Mouse (Mus musculus): ENCODE measurements around the gene Grin2b. TPM values are rescaled to one million over a fixed set of nuclear protein-coding genes. Genes with fewer than 3 reads are reported as not detected.

Gene Grin2b
- total and polyA plus RNA-seq, 2 experiments from 2014 or later, result 0.11 TPM; not detected in 1

DNA sequence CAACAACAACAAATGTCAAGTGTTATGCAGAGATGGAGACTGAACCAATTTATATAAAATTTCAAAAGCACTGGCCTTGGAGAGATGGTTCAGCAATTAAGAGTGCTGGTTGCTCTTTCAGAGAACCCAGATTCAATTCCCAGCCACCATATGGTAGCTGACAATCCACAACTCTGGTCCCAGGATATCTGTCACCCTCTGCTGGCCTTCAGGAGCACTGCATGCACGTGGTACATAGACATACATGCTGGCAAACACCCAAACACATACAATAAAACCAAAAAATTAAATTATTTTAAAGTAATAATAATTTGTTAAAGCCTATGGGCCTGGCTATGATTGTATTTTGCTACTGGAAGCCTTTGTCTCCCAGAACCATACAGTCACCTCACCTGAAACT, 77.0 kb downstream of the Grin2b start:
- no peak overlapping the region for H3K4me3 ChIP-seq (ENCODE audit: low read depth, low read length)
- no peak overlapping the region for H3K9ac ChIP-seq (replicated peaks; ENCODE audit: low read depth, low read length)
- no peaks in the 10 kb centered on the region for H3K27me3 ChIP-seq (ENCODE audit: control insufficient read depth, insufficient read depth, low read length)
- H3K27ac ChIP-seq (ENCODE audit: low read depth), result no peak overlapping the region
- DNase-seq (ENCODE audit: low spot score) (no peak), ATAC-seq (ENCODE audit: insufficient read depth, low read depth) (no peak)
- 18% methylated on average over 1 of the region's 1 CpGs for WGBS
- TF ChIP-seq CTCF (IDR thresholded peaks at IDR 0.05; ENCODE audit: low read depth) (peak; percentile 26), EP300 (IDR thresholded peaks at IDR 0.05; ENCODE audit: low read depth) (no peak)
- no peaks in the 10 kb centered on the region for H3K4me1 ChIP-seq (ENCODE audit: control insufficient read depth, insufficient read depth)
- H3K4me2 ChIP-seq (ENCODE audit: low read depth, low read length), result no peak overlapping the region
- no peaks in the 10 kb centered on the region for H3K9me3 ChIP-seq (replicated peaks; ENCODE audit: control insufficient read depth, low read length)
- no peaks in the 10 kb centered on the region for H3K36me3 ChIP-seq (replicated peaks; ENCODE audit: control insufficient read depth, insufficient read depth, low read length)

GRCm38 (mm10) chr6:136079991-136080734, 93.1 kb downstream of the Grin2b start:
- 78% methylated on average over 17 of the region's 17 CpGs for WGBS
- Histone ChIP-seq H3K4me2 (ENCODE audit: low read depth, low read length) (no peak overlapping the region), H3K36me3 (replicated peaks; ENCODE audit: control insufficient read depth, insufficient read depth, low read length) (no peaks in the 10 kb centered on the region), H3K9ac (replicated peaks; ENCODE audit: low read depth, low read length) (no peak overlapping the region), H3K4me3 (ENCODE audit: low read depth, low read length) (no peak overlapping the region), H3K4me1 (ENCODE audit: control insufficient read depth, insufficient read depth) (no peaks in the 10 kb centered on the region), H3K9me3 (replicated peaks; ENCODE audit: control insufficient read depth, low read length) (no peaks in the 10 kb centered on the region), H3K27ac (ENCODE audit: low read depth) (no peak overlapping the region), H3K27me3 (ENCODE audit: control insufficient read depth, insufficient read depth, low read length) (no peaks in the 10 kb centered on the region)
- DNase-seq (ENCODE audit: low spot score) (no peak), ATAC-seq (ENCODE audit: insufficient read depth, low read depth) (no peak)
- TF ChIP-seq CTCF (IDR thresholded peaks at IDR 0.05; ENCODE audit: low read depth) (no peak), EP300 (IDR thresholded peaks at IDR 0.05; ENCODE audit: low read depth) (no peak)

GRCm38 (mm10) chr6:136072326-136073054, 100.8 kb downstream of the Grin2b start:
- TF ChIP-seq EP300 (IDR thresholded peaks at IDR 0.05; ENCODE audit: low read depth), result no peak
- no peak for TF ChIP-seq CTCF (IDR thresholded peaks at IDR 0.05; ENCODE audit: low read depth)
- no peaks in the 10 kb centered on the region for H3K36me3 ChIP-seq (replicated peaks; ENCODE audit: control insufficient read depth, insufficient read depth, low read length)
- DNase-seq (ENCODE audit: low spot score), result no peak
- no peak overlapping the region for H3K27ac ChIP-seq (ENCODE audit: low read depth)
- H3K4me2 ChIP-seq (ENCODE audit: low read depth, low read length), result no peak overlapping the region
- 74% methylated on average over 13 of the region's 13 CpGs for WGBS
- no peak overlapping the region for H3K4me3 ChIP-seq (ENCODE audit: low read depth, low read length)
- no peaks in the 10 kb centered on the region for H3K4me1 ChIP-seq (ENCODE audit: control insufficient read depth, insufficient read depth)
- H3K9me3 ChIP-seq (replicated peaks; ENCODE audit: control insufficient read depth, low read length), result no peaks in the 10 kb centered on the region
- H3K9ac ChIP-seq (replicated peaks; ENCODE audit: low read depth, low read length), result no peak overlapping the region
- no peak for ATAC-seq (ENCODE audit: insufficient read depth, low read depth)
- H3K27me3 ChIP-seq (ENCODE audit: control insufficient read depth, insufficient read depth, low read length), result no peaks in the 10 kb centered on the region

- ATAC-seq (ENCODE audit: insufficient read depth, low read depth) (no peak), DNase-seq (ENCODE audit: low spot score) (no peak)
- Histone ChIP-seq H3K4me3 (ENCODE audit: low read depth, low read length) (no peak overlapping the region), H3K36me3 (replicated peaks; ENCODE audit: control insufficient read depth, insufficient read depth, low read length) (no peaks in the 10 kb centered on the region), H3K27me3 (ENCODE audit: control insufficient read depth, insufficient read depth, low read length) (no peaks in the 10 kb centered on the region), H3K4me2 (ENCODE audit: low read depth, low read length) (no peak overlapping the region), H3K9ac (replicated peaks; ENCODE audit: low read depth, low read length) (no peak overlapping the region), H3K27ac (ENCODE audit: low read depth) (no peak overlapping the region), H3K9me3 (replicated peaks; ENCODE audit: control insufficient read depth, low read length) (no peaks in the 10 kb centered on the region), H3K4me1 (ENCODE audit: control insufficient read depth, insufficient read depth) (no peaks in the 10 kb centered on the region)
- TF ChIP-seq EP300 (IDR thresholded peaks at IDR 0.05; ENCODE audit: low read depth) (no peak), CTCF (IDR thresholded peaks at IDR 0.05; ENCODE audit: low read depth) (no peak)
- 71% methylated on average over 7 of the region's 7 CpGs for WGBS
Measured at GRCm38 (mm10) chr6:136070101-136070500, 103.2 kb downstream of the Grin2b start.

- no peak overlapping the region for H3K4me2 ChIP-seq (ENCODE audit: low read depth, low read length)
- no peaks in the 10 kb centered on the region for H3K36me3 ChIP-seq (replicated peaks; ENCODE audit: control insufficient read depth, insufficient read depth, low read length)
- no peak for DNase-seq (ENCODE audit: low spot score)
- ATAC-seq (ENCODE audit: insufficient read depth, low read depth), result no peak
- H3K27me3 ChIP-seq (ENCODE audit: control insufficient read depth, insufficient read depth, low read length), result no peaks in the 10 kb centered on the region
- no peaks in the 10 kb centered on the region for H3K9me3 ChIP-seq (replicated peaks; ENCODE audit: control insufficient read depth, low read length)
- TF ChIP-seq EP300 (IDR thresholded peaks at IDR 0.05; ENCODE audit: low read depth) (no peak), CTCF (IDR thresholded peaks at IDR 0.05; ENCODE audit: low read depth) (no peak)
- no peak overlapping the region for H3K27ac ChIP-seq (ENCODE audit: low read depth)
- 32% methylated on average over 1 of the region's 1 CpGs for WGBS
- H3K4me1 ChIP-seq (ENCODE audit: control insufficient read depth, insufficient read depth), result no peaks in the 10 kb centered on the region
- H3K9ac ChIP-seq (replicated peaks; ENCODE audit: low read depth, low read length), result no peak overlapping the region
- no peak overlapping the region for H3K4me3 ChIP-seq (ENCODE audit: low read depth, low read length)
Measured at GRCm38 (mm10) chr6:136053346-136053745, 120.0 kb downstream of the Grin2b start.
